Mouse (Mus musculus): Measurements from ENCODE around the gene Lsamp. TPM values are rescaled to one million over a fixed set of nuclear protein-coding genes. Genes with fewer than 3 reads are reported as not detected.
"Not testable (repeated sequence)": the region's sequence is repeated elsewhere in the genome, so short reads cannot be mapped to it uniquely, and the experiment has no call there.

Gene Lsamp
- polyA plus RNA-seq, 1 experiment from 2014 or later: 5.4 TPM

- Histone ChIP-seq H3K4me1 (replicated peaks; ENCODE audit: control insufficient read depth, insufficient read depth, low read length) (no peaks in the 10 kb centered on the region), H3K4me3 (ENCODE audit: low read depth, low read length) (no peak overlapping the region), H3K4me2 (ENCODE audit: low read length) (no peak overlapping the region), H3K27ac (ENCODE audit: low read depth) (no peak overlapping the region), H3K9me3 (ENCODE audit: control insufficient read depth, low read length) (no peaks in the 10 kb centered on the region), H3K36me3 (ENCODE audit: control insufficient read depth, insufficient read depth, low read length) (no peaks in the 10 kb centered on the region), H3K27me3 (replicated peaks; ENCODE audit: control insufficient read depth, insufficient read depth, low read length) (no peaks in the 10 kb centered on the region), H3K9ac (ENCODE audit: low read length) (no peak overlapping the region)
- ATAC-seq (replicated peaks; ENCODE audit: low FRiP score, low TSS enrichment, low read depth): no peak
- WGBS: 89% methylated on average over 9 of the region's 9 CpGs
- no peak for DNase-seq (ENCODE audit: low spot score)
These were observed 583.3 kb downstream of the Lsamp start for GRCm38 (mm10) chr16:40567431-40567941.

- no peaks in the 10 kb centered on the region for H3K27me3 ChIP-seq (replicated peaks; ENCODE audit: control insufficient read depth, insufficient read depth, low read length)
- H3K4me2 ChIP-seq (ENCODE audit: low read length): no peak overlapping the region
- no peak overlapping the region for H3K4me3 ChIP-seq (ENCODE audit: low read depth, low read length)
- ATAC-seq (replicated peaks; ENCODE audit: low FRiP score, low TSS enrichment, low read depth): no peak
- H3K9ac ChIP-seq (ENCODE audit: low read length): no peak overlapping the region
- no peaks in the 10 kb centered on the region for H3K4me1 ChIP-seq (replicated peaks; ENCODE audit: control insufficient read depth, insufficient read depth, low read length)
- no peak overlapping the region for H3K27ac ChIP-seq (ENCODE audit: low read depth)
- no peak for DNase-seq (ENCODE audit: low spot score)
- no peaks in the 10 kb centered on the region for H3K9me3 ChIP-seq (ENCODE audit: control insufficient read depth, low read length)
- WGBS: 89% methylated on average over 12 of the region's 12 CpGs
- H3K36me3 ChIP-seq (ENCODE audit: control insufficient read depth, insufficient read depth, low read length): no peaks in the 10 kb centered on the region
These were observed 588.1 kb downstream of the Lsamp start for GRCm38 (mm10) chr16:40572085-40572745.

- 70% methylated on average over 3 of the region's 3 CpGs for WGBS
- H3K4me1 ChIP-seq (replicated peaks; ENCODE audit: control insufficient read depth, insufficient read depth, low read length): no peaks in the 10 kb centered on the region
- DNase-seq (ENCODE audit: low spot score): no peak
- H3K4me3 ChIP-seq (ENCODE audit: low read depth, low read length): no peak overlapping the region
- H3K27me3 ChIP-seq (replicated peaks; ENCODE audit: control insufficient read depth, insufficient read depth, low read length): no peaks in the 10 kb centered on the region
- no peak for ATAC-seq (replicated peaks; ENCODE audit: low FRiP score, low TSS enrichment, low read depth)
- no peaks in the 10 kb centered on the region for H3K36me3 ChIP-seq (ENCODE audit: control insufficient read depth, insufficient read depth, low read length)
- no peak overlapping the region for H3K4me2 ChIP-seq (ENCODE audit: low read length)
- no peaks in the 10 kb centered on the region for H3K9me3 ChIP-seq (ENCODE audit: control insufficient read depth, low read length)
- H3K9ac ChIP-seq (ENCODE audit: low read length): no peak overlapping the region
- H3K27ac ChIP-seq (ENCODE audit: low read depth): no peak overlapping the region
These were observed 597.9 kb downstream of the Lsamp start for GRCm38 (mm10) chr16:40582076-40582475.

- DNase-seq (ENCODE audit: low spot score): no peak
- 66% methylated on average over 6 of the region's 6 CpGs for WGBS
- no peak overlapping the region for H3K4me3 ChIP-seq (ENCODE audit: low read depth, low read length)
- no peak for ATAC-seq (replicated peaks; ENCODE audit: low FRiP score, low TSS enrichment, low read depth)
- no peak overlapping the region for H3K9ac ChIP-seq (ENCODE audit: low read length)
- no peaks in the 10 kb centered on the region for H3K27me3 ChIP-seq (replicated peaks; ENCODE audit: control insufficient read depth, insufficient read depth, low read length)
- H3K27ac ChIP-seq (ENCODE audit: low read depth): no peak overlapping the region
- H3K4me2 ChIP-seq (ENCODE audit: low read length): no peak overlapping the region
- H3K36me3 ChIP-seq (ENCODE audit: control insufficient read depth, insufficient read depth, low read length): no peaks in the 10 kb centered on the region
- H3K4me1 ChIP-seq (replicated peaks; ENCODE audit: control insufficient read depth, insufficient read depth, low read length): no peaks in the 10 kb centered on the region
- no peaks in the 10 kb centered on the region for H3K9me3 ChIP-seq (ENCODE audit: control insufficient read depth, low read length)
These were observed 609.0 kb downstream of the Lsamp start for GRCm38 (mm10) chr16:40593161-40593560.

- no peak overlapping the region for H3K27ac ChIP-seq (ENCODE audit: low read depth)
- ATAC-seq (replicated peaks; ENCODE audit: low FRiP score, low TSS enrichment, low read depth) (no peak), DNase-seq (ENCODE audit: low spot score) (no peak)
- no peak overlapping the region for H3K4me3 ChIP-seq (ENCODE audit: low read depth, low read length)
- H3K36me3 ChIP-seq (ENCODE audit: control insufficient read depth, insufficient read depth, low read length): no peaks in the 10 kb centered on the region
- no peaks in the 10 kb centered on the region for H3K27me3 ChIP-seq (replicated peaks; ENCODE audit: control insufficient read depth, insufficient read depth, low read length)
- 0 out of 2 replicates have a peak, but pooled peaks cover 4% of the 10 kb centered on the region for H3K4me1 ChIP-seq (replicated peaks; ENCODE audit: control insufficient read depth, insufficient read depth, low read length)
- H3K9me3 ChIP-seq (ENCODE audit: control insufficient read depth, low read length): no peaks in the 10 kb centered on the region
- no peak overlapping the region for H3K9ac ChIP-seq (ENCODE audit: low read length)
- H3K4me2 ChIP-seq (ENCODE audit: low read length): no peak overlapping the region
- WGBS: 26% methylated on average over 4 of the region's 4 CpGs
These were observed 617.5 kb downstream of the Lsamp start for GRCm38 (mm10) chr16:40601431-40602387.

GRCm38 (mm10) chr16:40607509-40607908, 623.3 kb downstream of the Lsamp start:
- Histone ChIP-seq H3K4me2 (ENCODE audit: low read length) (no peak overlapping the region), H3K36me3 (ENCODE audit: control insufficient read depth, insufficient read depth, low read length) (no peaks in the 10 kb centered on the region), H3K27me3 (replicated peaks; ENCODE audit: control insufficient read depth, insufficient read depth, low read length) (no peaks in the 10 kb centered on the region), H3K9ac (ENCODE audit: low read length) (no peak overlapping the region), H3K9me3 (ENCODE audit: control insufficient read depth, low read length) (no peaks in the 10 kb centered on the region), H3K4me1 (replicated peaks; ENCODE audit: control insufficient read depth, insufficient read depth, low read length) (no peaks in the 10 kb centered on the region), H3K27ac (ENCODE audit: low read depth) (no peak overlapping the region), H3K4me3 (ENCODE audit: low read depth, low read length) (no peak overlapping the region)
- WGBS: 82% methylated on average over 3 of the region's 3 CpGs
- DNase-seq (ENCODE audit: low spot score) (no peak), ATAC-seq (replicated peaks; ENCODE audit: low FRiP score, low TSS enrichment, low read depth) (no peak)

- not testable (repeated sequence) for DNase-seq (ENCODE audit: low spot score)
- 10% methylated on average over 1 of the region's 1 CpGs for WGBS
These were observed 632.5 kb downstream of the Lsamp start for GRCm38 (mm10) chr16:40616697-40617096.

GRCm38 (mm10) chr16:40621086-40621485, 636.9 kb downstream of the Lsamp start:
- DNase-seq (ENCODE audit: low spot score); H3K36me3 ChIP-seq (ENCODE audit: control insufficient read depth, insufficient read depth, low read length); H3K27me3 ChIP-seq (replicated peaks; ENCODE audit: control insufficient read depth, insufficient read depth, low read length); H3K27ac ChIP-seq (ENCODE audit: low read depth); H3K4me3 ChIP-seq (ENCODE audit: low read depth, low read length); H3K4me2 ChIP-seq (ENCODE audit: low read length); ATAC-seq (replicated peaks; ENCODE audit: low FRiP score, low TSS enrichment, low read depth); H3K4me1 ChIP-seq (replicated peaks; ENCODE audit: control insufficient read depth, insufficient read depth, low read length); H3K9me3 ChIP-seq (ENCODE audit: control insufficient read depth, low read length); H3K9ac ChIP-seq (ENCODE audit: low read length): not testable (repeated sequence)
- WGBS: 58% methylated on average over 7 of the region's 7 CpGs

More at GRCm38 (mm10) chr16:40616697-40617096, 632.5 kb downstream of the Lsamp start:
- H3K4me1 ChIP-seq (replicated peaks; ENCODE audit: control insufficient read depth, insufficient read depth, low read length); H3K9me3 ChIP-seq (ENCODE audit: control insufficient read depth, low read length); H3K9ac ChIP-seq (ENCODE audit: low read length); H3K27ac ChIP-seq (ENCODE audit: low read depth); H3K27me3 ChIP-seq (replicated peaks; ENCODE audit: control insufficient read depth, insufficient read depth, low read length); ATAC-seq (replicated peaks; ENCODE audit: low FRiP score, low TSS enrichment, low read depth); H3K36me3 ChIP-seq (ENCODE audit: control insufficient read depth, insufficient read depth, low read length); H3K4me3 ChIP-seq (ENCODE audit: low read depth, low read length); H3K4me2 ChIP-seq (ENCODE audit: low read length): not testable (repeated sequence)
